Mouse (Mus musculus) A20 (cell line): ENCODE results near the gene Ptpn12.

Experiments used
- DNase-seq: peaks from one replicate; pipeline ENCODE4 v3.0.0-alpha.2; 2011; ENCODE audit warnings: low read depth, low spot score

The Ptpn12 gene

GRCm38 (mm10) chr5:21055820-21056531, at the start of gene Ptpn12:
Gene Ptpn12, minus strand, starts transcription at chr5:21055911.
- peak; percentile 96 for DNase-seq

DNA sequence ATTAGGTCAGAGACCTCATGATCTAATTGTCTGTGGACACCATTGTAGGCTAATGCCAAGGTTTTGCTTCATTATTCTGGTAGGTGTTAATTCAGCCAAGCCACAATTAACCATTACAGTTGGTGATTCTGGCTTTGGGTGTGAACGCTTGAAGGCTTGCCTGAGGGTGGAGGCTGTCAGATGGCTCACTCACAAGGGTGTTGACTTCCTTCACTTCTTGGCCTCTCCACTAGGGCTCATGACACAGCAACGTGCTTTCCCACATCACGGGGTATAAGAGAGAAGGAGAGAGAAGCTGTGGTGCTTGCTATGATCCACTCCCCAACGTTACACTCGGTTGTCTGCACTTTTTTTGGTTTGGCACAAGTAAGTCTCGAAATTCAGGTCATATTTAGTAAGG, 35.5 kb upstream of the Ptpn12 start:
- DNase-seq = peak; percentile 10

GRCm38 (mm10) chr5:21057217-21057616, 1.5 kb upstream of the Ptpn12 start:
- DNase-seq = no peak

- DNase-seq = no peak
Measured at GRCm38 (mm10) chr5:21056595-21056994, 884 bp upstream of the Ptpn12 start.

DNA sequence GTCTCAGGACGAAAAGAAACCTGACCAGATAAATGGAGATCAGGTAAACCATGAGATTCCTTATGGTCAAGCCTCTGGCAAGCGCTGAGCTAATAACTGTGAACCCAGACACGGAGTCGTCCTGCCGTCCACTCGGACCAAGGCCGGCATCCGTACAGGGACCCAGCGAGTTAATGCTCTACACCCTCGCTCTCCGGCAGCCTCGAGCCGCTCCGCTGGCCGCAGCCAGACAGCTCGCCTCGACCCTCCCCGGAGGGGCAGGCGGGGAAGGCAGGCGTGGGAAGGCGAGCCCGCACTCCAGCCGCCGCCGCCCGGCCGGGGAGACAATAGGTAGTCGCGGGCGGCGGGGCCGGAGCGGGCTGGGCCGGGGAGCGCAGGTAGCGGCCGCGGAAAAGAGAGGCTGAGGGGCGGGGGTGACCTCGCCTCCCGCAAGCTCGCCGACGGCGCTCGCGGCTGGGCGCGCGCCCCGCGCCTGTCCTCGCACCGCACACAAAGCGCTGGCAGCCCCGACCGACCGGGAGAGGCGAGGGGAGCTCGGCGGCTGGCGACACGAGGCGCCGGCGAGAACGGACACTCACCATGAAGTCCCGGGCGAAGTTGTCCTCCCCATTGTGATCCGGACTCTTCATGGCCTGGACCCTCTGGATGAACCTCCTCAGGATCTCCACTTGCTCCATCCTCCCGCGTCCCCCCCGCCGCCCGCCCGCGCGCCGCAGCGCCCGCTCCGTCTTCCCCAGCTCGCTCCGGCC, 466 bp downstream of the Ptpn12 start:
- peak; percentile 74 for DNase-seq

DNA sequence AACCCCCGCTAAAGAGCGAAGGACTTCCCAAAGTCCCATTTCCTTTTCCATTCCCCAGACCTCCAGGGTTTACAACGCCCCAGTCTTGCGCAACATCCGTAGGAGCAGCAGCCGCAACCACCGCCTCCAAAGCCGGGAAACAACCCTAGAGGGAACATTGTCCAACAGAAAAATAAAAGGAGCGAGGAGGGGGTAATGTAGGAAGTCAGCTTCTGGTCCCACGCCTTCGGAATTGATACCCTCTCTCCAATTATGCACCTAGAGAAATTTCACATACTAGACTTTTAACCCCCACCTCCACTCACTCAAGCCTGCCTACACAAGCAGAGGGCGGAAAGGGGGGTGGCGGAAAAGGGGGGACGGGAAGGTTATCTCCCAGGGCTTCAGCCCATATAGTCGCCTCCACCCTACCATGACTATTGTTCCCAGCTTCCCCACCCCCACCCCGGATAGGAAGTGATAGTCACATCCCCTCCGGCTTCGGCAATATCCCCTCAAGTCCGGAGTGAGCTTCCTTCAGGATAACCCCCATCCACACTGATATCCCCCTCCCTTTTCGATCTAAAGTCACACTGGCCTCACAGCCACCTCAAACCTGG, 1.1 kb downstream of the Ptpn12 start:
- DNase-seq = no peak

DNA sequence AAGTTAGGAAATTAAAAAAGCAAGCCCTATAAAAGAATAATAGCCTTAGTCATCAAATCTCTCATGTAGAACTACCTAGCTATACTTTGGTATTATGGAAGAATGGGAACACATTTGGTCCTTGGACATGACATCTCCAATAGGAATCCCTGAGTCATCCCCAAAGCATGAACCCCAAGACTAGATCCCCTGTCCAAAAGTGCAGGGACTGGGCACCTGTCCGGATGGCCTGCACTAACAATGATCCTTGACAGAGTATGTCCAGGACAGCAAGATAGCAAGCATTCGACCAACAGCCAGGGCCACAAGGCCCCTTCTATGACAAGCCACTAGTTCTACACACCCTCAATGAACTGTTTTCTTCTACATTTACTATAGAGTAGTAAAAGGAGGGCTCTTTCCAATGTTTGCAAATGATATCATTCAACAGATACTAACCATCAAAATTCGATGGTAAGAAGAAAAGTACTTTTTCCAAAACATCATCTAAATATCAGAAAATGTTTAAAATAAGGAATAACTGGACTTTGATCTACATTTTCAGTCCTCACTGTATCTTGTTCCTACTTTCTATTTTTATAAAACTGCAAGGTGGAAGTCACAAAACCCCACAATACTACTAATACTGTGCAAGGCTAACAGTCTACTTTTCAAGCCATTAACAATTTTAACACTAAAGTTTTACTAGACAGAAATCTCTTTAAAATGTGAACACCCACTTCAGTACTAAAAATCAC, 2.0 kb downstream of the Ptpn12 start:
- no peak for DNase-seq

DNA sequence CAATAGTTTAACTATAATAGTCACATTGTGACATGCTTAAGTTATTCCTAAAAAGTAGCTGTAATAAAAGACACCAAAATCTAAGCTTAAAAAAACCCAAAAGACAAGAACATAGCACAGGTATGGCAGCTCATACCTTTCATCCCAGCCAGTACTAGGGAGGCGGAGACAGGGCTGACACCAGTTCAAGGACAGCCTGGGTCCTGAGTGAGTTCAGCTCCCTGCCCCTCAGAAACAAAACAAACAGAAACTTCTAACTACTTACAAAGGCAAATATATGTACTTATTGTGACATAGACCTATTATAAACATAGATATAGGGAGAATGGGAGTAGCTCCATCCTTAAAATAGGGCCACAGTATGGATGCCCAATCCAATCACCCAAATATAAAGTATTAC, 3.2 kb downstream of the Ptpn12 start:
- no peak for DNase-seq

GRCm38 (mm10) chr5:21050770-21051122, 5.0 kb downstream of the Ptpn12 start:
- no peak for DNase-seq

DNA sequence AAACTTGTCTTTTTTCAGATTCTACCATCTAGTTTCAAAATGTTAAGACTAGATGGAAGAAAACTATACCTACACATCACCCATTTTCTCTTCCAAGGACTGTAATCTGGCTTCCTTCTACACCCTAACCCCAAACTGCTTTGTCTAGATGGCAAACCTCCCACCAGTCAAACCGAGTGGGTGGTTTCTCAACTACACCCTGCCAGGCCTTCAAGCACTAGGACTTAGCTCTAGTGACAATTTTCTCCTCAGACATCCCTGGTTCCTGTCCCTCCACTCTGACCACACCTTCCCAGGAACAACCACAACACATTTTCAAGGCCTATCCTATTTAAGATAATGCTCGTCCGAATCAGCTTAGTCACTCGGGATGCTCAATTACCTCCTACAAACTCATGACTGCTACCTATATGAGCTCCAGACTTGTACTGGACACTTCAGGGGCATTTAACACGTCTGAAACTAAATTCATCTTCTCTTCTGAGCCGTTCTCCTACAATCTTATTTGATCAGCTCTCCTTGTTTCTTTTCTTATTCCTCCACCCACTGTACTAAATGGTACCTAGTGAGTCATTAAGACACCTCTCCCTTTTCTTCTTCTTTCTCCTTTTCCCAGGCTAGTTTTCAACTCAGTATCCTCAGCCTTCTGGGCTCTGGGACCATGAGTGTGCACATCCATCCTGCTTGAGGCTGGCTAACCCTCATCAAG, 5.5 kb downstream of the Ptpn12 start:
- DNase-seq = no peak

DNA sequence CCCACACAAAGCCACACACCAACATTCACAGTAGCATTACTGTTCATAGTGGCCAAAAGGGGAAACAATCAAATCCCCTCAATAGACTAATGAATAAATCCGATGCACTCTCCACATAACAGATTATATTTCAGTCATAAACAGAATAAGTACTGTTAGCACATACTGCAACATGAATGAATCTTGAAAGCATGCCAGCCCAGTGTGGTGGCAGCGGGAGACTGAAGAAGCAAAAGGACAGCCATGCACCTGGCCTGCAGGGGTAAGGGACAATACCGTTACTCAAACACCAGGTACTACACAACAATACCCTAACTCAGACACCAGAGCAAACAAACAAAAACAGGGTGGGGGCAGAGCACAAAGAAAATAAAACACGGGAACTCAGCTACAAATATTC, 6.7 kb downstream of the Ptpn12 start:
- DNase-seq = no peak

DNA sequence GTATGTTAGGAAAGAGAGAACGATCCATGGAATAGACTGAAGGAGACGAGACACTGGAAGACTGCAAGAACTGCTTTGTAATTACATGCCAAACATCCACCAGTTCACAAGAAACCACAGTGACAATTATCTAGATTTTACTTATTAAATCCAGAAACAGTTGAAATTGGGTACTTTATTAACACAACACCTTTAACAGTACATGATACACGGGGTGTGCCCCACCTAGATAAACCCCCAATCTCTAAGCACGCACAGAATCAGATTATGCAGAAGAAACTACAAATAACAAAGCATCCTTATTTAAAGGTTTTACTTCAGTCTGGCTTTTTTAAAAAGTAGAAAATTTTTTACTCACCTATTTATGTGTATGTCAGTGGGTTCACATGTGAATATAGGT, 8.6 kb downstream of the Ptpn12 start:
- no peak for DNase-seq

GRCm38 (mm10) chr5:21046150-21047048, 9.3 kb downstream of the Ptpn12 start:
- no peak for DNase-seq

DNA sequence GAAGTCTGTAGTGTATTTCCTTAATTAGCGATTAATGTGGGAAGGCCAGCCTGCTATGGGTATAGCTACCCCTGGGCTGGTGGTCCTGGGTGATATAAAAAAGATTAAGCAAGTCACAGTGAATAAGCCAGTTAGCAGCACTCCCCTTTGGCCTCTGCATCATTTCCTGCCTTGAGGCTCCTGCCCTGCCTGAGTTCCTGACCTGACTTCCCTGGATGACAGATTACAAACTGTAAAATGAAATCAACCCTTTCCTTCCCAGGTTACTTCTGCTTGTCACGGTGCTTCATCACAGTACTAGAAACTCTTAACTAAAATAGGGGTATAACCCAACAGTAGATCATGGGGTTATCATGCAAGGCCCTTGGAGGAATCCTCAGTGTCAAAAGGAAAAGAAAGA, 10.2 kb downstream of the Ptpn12 start:
- no peak for DNase-seq

GRCm38 (mm10) chr5:21038100-21038499, 17.6 kb downstream of the Ptpn12 start:
- DNase-seq = no peak

- DNase-seq = peak; percentile 38
Measured at GRCm38 (mm10) chr5:21035689-21036480, 19.8 kb downstream of the Ptpn12 start.

DNA sequence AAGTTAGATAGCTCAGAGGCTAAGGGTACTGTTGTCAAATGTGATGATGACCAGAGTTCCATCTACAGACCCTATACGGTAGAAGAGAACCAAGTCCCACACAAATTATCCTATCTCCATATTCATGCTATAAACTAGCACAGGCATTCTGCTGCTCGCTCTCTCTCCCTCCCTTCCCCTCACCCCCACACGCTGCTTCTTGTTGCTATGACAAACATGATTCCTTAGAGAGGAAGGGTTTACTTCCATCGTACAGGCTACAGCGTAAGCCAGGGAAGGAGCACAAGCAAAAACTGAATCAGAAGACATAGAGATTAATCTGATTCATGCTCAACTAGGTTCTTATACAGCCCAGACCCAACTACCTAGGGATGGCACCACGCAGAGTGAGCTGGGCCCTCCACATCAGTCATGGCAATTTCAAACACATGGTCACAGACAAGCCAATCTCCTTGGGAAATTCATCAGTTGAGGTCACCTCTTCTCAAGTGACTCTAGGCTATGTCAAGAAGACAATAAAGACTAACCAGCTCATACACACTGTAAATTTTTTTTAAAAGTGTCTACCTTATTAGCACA, 21.2 kb downstream of the Ptpn12 start:
- DNase-seq = no peak

DNA sequence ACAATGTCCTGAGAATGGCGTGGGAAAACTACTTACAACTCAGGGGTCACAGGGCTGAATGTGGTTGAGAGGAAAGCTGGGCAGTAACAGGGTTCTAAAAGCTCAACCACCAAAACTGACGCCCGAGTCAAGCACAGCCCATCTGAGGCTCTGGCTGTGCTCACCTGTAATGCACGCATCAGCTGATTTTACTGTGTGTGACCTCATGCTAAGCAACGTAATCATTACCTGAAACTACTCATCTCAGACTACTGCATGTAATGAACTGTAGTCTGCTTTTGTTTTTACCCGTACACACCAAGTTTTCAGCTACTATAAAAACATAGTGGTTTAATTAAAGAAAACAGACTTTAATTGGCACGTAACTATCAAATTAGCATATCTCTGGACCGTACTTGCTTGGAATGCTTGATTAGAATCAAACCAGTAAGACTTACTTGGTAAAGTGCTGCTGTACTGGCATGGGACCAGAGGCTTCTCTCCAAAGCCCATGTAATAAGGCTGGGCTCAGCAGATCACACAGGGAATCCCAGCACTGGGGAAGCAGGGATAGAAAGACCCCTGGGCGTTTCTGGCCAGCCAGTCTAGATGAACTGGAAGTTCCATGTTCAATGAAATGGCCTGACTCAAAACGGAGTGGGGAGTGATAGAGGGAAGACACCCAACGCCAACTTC, 22.2 kb downstream of the Ptpn12 start:
- DNase-seq = peak; percentile 48

GRCm38 (mm10) chr5:21032626-21033025, 23.1 kb downstream of the Ptpn12 start:
- DNase-seq = peak; percentile 82
